Mouse (Mus musculus): Measurements from ENCODE around the gene Ms4a4b.
"Not testable (repeated sequence)": the region's sequence is repeated elsewhere in the genome, so short reads cannot be mapped to it uniquely, and the experiment has no call there.

Gene Ms4a4b

DNA sequence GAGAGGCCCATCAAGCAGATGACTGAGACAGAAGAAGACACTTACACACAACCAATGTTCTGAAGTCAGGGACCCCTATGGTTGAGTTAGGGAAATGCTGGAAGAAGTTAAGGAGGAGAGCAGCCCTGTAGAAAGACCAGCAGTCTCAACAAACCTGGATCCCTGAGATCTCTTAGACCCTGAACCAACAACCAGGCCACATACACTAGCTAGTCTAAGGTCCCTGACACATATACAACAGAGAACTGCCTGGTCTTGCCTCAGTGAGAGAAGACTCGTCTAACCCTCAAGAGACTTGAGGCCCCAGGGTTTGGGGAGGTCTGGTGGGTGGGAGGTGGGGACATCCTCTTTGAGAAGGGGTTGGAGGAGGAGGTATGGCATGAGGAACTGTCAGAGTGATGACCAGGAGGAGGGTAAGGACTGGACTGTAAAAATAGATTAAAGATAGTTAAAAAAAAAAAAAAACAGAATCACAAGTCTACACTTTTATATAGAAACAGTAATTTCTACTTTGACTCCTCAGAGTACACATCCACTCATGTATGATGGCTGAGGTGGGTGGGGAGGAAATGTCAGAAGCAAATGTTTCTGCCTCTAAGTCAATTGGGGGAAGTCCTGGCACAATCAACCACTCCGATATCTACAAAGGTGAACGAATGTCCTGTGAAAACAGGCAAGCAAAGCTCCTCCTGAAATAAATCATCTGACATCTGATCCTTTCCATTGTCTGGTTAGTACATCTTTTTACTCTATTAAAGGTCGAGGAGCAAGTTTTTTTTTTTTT, 48.2 kb downstream of the Ms4a4b start:
- DNase-seq, result no peak

DNA sequence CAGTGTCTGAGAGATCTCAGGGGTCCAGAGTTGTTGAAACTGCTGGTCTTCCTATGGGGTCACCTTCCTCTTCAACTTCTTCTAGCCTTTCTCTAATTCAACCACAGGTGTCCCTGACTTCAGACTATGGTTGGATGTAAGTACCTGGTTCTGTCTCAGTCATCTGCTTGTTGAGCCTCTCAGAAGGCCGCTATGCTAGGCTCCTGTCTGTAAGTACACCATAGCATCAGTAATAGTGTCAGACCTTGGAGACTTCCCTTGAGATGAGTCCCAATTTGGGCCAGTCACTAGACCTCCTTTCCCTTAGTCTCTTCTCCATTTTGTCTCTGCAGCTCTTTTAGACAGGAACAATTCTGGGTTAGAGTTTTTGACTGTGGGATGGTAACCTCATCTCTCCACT, 49.3 kb downstream of the Ms4a4b start:
- no peak for DNase-seq

DNA sequence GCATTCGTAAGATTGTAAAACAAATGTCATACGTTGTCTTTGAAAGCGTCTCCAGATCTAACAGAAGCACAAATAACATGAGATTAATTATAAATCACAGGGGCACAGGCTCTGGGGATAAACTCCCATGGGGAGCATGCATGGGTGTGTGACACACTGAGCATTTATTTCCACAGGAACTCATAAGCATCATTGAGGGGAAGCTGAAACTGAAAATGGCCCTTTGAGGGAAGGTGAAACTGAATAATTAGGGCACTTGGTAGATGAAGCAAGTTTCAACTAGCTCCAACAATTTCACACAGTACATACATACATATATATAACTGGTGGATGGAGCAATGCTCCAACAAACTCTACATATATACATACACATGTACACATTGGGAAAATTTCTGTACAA, 51.2 kb downstream of the Ms4a4b start:
- DNase-seq, result no peak

DNA sequence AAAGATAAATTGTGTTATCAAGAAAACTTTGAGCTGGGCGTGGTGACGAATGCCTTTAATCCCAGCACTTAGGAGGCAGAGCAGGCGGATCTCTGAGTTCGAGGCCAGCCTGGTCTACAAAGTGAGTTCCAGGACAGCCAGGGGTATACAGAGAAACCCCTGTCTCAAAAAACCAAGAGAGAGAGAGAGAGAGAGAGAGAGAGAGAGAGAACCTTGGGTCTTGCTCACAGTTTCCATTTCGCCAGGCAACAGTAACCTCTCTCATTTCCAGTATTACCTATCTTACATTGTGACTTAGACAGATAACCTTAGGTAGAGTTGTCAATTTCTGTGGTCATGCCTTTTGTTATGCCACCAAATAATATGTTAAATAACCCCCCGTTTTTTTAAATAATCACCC, 53.0 kb downstream of the Ms4a4b start:
- no peak for DNase-seq

DNA sequence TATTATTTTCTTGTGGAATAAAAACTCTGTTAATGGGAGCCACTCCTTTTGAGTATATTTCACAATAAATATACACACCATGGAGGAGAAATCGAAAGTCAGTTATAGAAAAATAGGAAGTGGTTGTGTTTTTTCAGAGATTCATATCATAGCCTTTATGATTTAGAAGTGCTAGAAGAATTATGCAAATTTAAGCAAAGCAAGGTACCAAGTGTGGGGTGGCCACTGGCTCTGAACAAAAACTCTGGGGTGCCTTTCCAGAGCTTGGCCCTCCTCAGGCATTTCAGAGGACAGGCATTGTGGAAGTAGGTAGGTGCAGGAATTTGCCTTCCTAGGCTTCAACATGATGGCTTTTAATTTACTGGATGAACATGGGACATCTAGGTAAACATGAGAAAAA, 53.9 kb downstream of the Ms4a4b start:
- not testable (repeated sequence) for DNase-seq

DNA sequence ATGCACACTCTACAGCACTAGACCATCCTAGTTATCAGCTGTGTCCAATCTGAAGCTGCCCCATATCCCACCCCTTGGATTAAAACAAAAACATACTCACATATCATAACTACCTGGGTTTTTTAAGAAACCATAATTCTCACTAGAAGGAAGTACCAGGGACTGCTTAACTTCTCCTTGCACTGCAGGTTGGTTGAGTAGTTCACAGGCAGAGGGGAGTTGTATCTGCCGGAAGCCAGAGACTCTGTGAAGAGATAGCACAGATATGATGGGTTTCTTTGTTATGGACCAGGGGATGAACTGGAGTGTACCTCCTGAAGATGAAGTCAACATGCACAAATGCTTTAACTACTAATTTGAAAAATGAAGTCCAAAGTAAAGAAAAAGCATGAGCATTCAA, 57.4 kb downstream of the Ms4a4b start:
- DNase-seq, result no peak

DNA sequence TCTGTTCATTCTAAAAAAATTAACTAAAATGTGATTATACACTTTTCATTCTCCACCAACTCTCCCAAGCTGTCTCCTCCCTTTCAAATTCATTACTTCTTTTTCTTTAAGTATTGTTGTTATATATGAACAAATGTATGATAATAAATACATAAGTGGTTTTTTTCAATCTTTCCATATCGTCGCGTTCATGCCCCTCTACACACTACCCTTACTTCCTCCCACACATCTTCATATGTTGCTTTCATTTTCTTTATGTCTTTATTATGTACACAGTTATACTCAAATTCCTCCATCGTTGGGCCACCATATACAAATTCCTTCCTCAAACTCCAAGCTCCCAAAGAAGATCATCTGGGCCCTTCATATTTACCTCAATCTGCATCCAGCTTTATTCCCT, 58.0 kb downstream of the Ms4a4b start:
- no peak for DNase-seq

DNA sequence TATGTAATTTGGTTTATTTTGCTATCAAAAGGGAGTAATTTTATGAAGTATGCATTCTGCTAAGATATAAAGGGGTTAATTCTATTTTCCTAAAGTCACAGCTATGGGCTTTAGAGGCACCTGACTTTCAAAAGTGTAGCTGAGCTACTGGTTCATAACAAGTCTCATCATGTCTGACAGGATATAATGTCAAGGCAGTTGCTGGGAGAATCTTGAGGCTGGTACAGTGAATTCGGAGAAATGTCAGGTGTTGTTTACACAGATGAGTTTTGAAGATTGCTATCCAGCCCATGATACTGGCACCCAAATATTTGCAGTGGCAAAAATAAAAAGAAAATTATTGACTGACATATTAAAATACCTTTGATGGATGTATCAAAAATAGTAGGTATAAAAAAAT, 61.5 kb downstream of the Ms4a4b start:
- DNase-seq, result no peak

DNA sequence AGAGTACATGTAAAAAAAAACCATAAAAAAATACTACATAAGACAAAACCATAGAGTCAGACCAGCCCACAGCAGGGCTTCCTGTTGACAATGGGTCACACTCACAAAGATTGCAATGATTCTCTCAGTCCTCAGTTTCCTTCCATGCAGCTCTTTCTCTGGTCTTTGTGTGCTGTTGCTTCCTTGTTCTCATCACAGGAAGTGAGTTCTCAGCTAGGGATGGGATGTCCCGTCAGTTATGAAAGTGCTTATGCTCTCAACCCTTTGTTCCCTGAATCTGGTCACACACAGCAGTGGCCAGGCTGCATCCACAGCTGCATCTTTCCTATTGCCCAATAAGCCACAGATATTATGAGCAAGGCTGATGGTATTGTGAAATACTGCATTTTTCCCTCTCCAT, 70.1 kb downstream of the Ms4a4b start:
- DNase-seq, result no peak

DNA sequence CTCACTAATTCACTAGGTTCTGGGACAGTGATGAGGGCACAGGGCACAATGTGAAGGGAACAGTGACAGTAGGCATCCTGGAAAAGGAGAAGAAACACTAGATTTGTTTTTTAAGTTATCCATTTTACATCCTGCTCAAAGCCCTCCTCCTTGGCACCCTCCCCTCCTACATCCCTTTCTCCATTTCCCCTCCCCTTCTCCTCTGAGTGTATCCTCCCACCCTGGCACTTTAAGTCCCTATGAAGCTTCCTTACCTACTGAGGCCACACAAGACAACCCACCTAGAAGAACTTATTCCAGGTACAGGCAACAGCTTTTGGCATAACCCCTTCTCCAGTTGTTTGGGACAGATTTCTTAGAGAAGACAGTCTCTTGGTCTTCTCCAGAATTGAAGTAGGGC, 72.9 kb downstream of the Ms4a4b start, which contains the start of gene Ms4a6b:
Gene Ms4a6b, plus strand, starts transcription at position 267 of the 400 bp plus-strand sequence.
- DNase-seq, result no peak

Data from cerebellum, adult 9-10 months (tissue).